Mouse (Mus musculus): ENCODE measurements at regions not wholly inside any gene's neighbourhood (a gene's known extent, or its start where the extent isn't known, plus 50 kb on each side); places are given as distances from the start of the nearest gene placed in this dataset.
A peak's percentile ranks its signal among the peaks of the same experiment; 100 is the strongest.

DNA sequence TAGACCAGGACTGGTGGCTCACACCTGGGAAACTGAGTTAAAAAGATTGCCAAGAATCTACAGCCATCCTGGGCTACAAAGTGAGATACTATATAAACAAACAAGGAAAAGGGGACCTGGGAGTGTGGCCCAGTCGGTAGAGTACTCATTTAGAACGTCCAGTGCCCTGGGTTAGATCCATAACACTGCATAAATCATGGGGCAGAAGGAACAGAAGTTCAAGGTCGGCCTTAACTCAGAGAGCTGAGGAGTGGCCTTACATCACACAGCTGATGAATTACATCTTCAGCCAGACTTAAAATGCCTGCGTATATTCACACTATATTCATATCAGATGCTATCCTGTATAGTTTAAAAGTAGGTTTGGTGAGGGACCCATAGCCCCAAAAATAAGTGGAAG, 78.0 kb upstream of the Thy1 start:
- no peak for DNase-seq (ENCODE audit: extremely low spot score in 1 of 2, low spot score in 2 of 2)
- Histone ChIP-seq H3K4me3 (no peak overlapping the region), H3K27ac (no peak overlapping the region)
- intact Hi-C loops (cut with DNase I), result no loop called here
- TF ChIP-seq CTCF (IDR thresholded peaks at IDR 0.05), result no peak

- Histone ChIP-seq H3K4me3 (no peak overlapping the region), H3K27ac (no peak overlapping the region)
- TF ChIP-seq CTCF (IDR thresholded peaks at IDR 0.05), result no peak
- intact Hi-C loops (cut with DNase I), result no loop called here
- no peak for DNase-seq (ENCODE audit: extremely low spot score in 1 of 2, low spot score in 2 of 2)
Observed at GRCm38 (mm10) chr9:43965811-43966210, 77.4 kb upstream of the Thy1 start.

DNA sequence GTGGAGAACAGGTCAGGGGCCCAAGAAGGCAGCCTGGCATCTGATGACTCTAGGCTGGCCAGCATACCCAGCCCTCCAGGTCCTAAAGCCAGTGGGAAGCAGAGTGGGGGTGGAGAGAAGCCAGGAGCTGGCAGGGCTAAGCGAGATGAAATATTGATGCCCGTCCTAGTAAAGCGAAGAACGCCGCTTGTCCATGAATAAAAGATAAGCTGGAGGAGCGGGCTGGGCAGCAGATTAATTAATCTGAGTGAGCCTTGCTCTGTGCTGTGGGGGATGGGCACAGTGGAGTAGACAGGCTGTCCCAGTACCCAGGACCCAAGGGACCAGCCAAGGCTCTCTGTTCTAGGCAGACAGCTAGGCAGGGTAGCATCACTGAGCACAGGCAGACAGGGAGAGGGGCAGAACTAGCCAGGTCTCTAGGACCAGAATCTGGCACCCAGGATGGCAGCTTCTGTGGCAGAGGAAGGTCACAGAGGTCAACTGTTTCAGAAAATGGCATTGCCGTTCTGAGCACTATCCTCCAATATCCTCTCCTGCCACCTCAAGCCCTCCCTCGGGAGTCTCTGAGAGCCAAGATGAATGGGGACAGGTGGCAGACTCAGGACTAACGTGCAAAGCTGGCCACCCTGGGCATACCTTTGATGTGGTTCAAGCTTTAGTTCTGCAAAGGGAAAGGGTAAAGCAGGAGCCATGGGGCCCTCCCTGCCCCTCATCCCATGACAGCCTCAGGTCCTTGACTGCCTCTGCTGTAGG, 73.0 kb upstream of the Thy1 start:
- Histone ChIP-seq H3K27ac (no peak overlapping the region), H3K4me3 (no peak overlapping the region)
- no peak for TF ChIP-seq CTCF (IDR thresholded peaks at IDR 0.05)
- no peak for DNase-seq (ENCODE audit: extremely low spot score in 1 of 2, low spot score in 2 of 2)
- intact Hi-C loops (cut with DNase I), result loop anchor here (2.0 kb wide), 1 partner anchor 13 kb away; no protein-coding TSS in a partner anchor

- no peak for DNase-seq (ENCODE audit: extremely low spot score in 1 of 2, low spot score in 2 of 2)
- intact Hi-C loops (cut with DNase I), result loop anchor here (2.0 kb wide), 1 partner anchor 14 kb away; no protein-coding TSS in a partner anchor
- no peak for TF ChIP-seq CTCF (IDR thresholded peaks at IDR 0.05)
- no peak overlapping the region for H3K4me3 ChIP-seq
- no peak overlapping the region for H3K27ac ChIP-seq
Observed at GRCm38 (mm10) chr9:43970858-43971257, 72.3 kb upstream of the Thy1 start.

DNA sequence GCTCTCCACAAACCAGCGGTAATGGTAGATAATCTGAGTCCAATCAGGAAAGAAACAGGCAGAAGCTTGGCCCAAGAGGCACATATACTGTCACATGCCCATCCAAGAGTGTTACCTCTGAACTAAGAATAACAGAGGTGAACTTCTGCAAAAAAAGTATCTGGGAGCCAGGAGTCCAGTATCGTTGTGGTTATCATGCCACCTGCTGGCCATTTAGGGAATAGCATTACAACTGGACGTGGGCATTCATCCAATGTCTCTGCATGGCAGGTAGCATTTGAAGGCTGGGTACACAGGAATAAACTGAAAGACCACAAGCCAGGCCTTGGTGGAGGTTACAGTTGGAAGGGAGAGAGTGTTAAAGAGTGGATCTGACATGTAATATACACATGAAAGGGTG, 70.9 kb upstream of the Thy1 start:
- no peak overlapping the region for H3K4me3 ChIP-seq
- peak; percentile 72 to 75 for DNase-seq (ENCODE audit: extremely low spot score in 1 of 2, low spot score in 2 of 2)
- intact Hi-C loops (cut with DNase I), result loop anchor here (1.0 to 2.0 kb wide), 3 partner anchors 52 to 633 kb away; partner anchors contain the start of gene Nectin1
- peak; percentile 94 for TF ChIP-seq CTCF (IDR thresholded peaks at IDR 0.05)
- H3K27ac ChIP-seq, result no peak overlapping the region

- H3K4me3 ChIP-seq, result no peak overlapping the region
- no peak overlapping the region for H3K27ac ChIP-seq
- TF ChIP-seq CTCF (IDR thresholded peaks at IDR 0.05), result no peak
- no peak for DNase-seq (ENCODE audit: extremely low spot score in 1 of 2, low spot score in 2 of 2)
- intact Hi-C loops (cut with DNase I), result no loop called here
Observed at GRCm38 (mm10) chr9:43975405-43975804, 67.8 kb upstream of the Thy1 start.

GRCm38 (mm10) chr9:43976366-43976765, 66.8 kb upstream of the Thy1 start:
- no peak for DNase-seq (ENCODE audit: extremely low spot score in 1 of 2, low spot score in 2 of 2)
- H3K27ac ChIP-seq, result no peak overlapping the region
- intact Hi-C loops (cut with DNase I), result no loop called here
- H3K4me3 ChIP-seq, result no peak overlapping the region
- no peak for TF ChIP-seq CTCF (IDR thresholded peaks at IDR 0.05)

DNA sequence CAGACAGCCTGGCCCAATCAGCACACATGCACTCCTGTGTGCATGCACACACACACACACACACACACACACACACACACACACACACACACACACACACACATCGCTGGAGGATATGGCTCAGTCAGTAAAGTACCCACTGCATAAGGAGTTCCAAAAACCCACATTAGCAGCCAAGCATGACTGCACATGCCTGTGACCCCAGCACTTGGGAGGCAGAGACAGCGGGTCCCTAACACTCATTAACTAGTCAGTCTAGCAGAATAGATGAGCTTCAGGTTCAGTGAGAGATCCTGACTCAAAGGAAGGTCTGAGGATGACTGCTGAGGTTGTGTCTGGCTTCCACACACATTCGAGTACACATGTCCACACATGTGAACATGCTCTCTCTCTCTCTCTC, 65.4 kb upstream of the Thy1 start:
- intact Hi-C loops (cut with DNase I), result no loop called here
- H3K4me3 ChIP-seq, result no peak overlapping the region
- TF ChIP-seq CTCF (IDR thresholded peaks at IDR 0.05), result no peak
- no peak for DNase-seq (ENCODE audit: extremely low spot score in 1 of 2, low spot score in 2 of 2)
- no peak overlapping the region for H3K27ac ChIP-seq

GRCm38 (mm10) chr9:43981376-43981775, 61.8 kb upstream of the Thy1 start:
- TF ChIP-seq CTCF (IDR thresholded peaks at IDR 0.05), result no peak
- Histone ChIP-seq H3K27ac (no peak overlapping the region), H3K4me3 (no peak overlapping the region)
- DNase-seq (ENCODE audit: extremely low spot score in 1 of 2, low spot score in 2 of 2), result no peak
- intact Hi-C loops (cut with DNase I), result loop anchor here (5.0 to 10.0 kb wide), 3 partner anchors 116 to 253 kb away; partner anchors contain the start of gene Cbl

DNA sequence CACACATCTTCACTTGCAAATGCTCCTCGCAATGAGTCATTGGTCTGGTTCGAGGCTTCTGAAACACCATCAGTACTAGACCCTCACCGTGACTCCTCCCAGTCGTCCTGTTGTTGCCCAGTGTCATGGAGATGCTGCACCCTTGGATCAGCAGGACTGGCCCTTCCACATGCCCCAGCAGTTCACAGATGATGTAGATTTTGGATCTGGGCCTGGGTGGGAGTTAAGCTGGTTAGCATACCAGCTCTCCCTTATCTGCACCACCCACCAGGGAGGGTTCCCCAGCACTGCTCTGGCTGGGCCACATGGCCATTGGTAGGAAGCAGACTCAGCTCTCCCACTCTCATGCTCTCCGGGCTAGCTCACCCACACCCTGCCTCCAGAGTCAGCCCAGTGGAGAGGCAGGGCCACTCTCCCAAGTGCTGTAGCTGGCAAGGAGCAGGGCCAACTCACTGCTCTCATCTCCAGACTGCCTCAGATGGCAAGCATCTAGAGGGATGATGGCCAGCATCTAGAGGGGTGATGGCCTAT, 60.8 kb upstream of the Thy1 start:
- no peak for TF ChIP-seq CTCF (IDR thresholded peaks at IDR 0.05)
- Histone ChIP-seq H3K27ac (no peak overlapping the region), H3K4me3 (no peak overlapping the region)
- intact Hi-C loops (cut with DNase I), result loop anchor here (5.0 to 10.0 kb wide), 3 partner anchors 115 to 252 kb away; partner anchors contain the start of gene Cbl
- no peak for DNase-seq (ENCODE audit: extremely low spot score in 1 of 2, low spot score in 2 of 2)

DNA sequence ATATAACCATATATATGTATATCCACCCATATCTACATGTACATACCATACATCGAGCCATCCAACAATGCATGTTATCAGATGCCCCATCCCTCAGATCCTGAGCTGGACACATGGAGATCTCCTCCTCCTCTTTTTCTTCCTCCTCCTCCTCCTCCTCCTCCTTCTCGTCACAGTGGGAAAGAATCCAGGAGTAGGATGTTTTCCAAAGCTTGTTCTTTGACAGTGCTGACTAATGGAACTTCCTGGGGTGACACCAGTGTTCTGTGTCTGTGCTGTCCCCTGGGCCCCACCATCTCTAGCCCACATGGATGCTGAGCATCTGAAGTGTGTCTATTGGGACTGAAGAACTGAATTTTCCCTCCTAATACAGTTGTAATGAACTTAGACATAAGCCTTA, 60.0 kb upstream of the Thy1 start:
- no peak for DNase-seq (ENCODE audit: extremely low spot score in 1 of 2, low spot score in 2 of 2)
- Histone ChIP-seq H3K4me3 (no peak overlapping the region), H3K27ac (no peak overlapping the region)
- intact Hi-C loops (cut with DNase I), result loop anchor here (5.0 to 10.0 kb wide), 3 partner anchors 114 to 252 kb away; partner anchors contain the start of gene Cbl
- TF ChIP-seq CTCF (IDR thresholded peaks at IDR 0.05), result no peak

DNA sequence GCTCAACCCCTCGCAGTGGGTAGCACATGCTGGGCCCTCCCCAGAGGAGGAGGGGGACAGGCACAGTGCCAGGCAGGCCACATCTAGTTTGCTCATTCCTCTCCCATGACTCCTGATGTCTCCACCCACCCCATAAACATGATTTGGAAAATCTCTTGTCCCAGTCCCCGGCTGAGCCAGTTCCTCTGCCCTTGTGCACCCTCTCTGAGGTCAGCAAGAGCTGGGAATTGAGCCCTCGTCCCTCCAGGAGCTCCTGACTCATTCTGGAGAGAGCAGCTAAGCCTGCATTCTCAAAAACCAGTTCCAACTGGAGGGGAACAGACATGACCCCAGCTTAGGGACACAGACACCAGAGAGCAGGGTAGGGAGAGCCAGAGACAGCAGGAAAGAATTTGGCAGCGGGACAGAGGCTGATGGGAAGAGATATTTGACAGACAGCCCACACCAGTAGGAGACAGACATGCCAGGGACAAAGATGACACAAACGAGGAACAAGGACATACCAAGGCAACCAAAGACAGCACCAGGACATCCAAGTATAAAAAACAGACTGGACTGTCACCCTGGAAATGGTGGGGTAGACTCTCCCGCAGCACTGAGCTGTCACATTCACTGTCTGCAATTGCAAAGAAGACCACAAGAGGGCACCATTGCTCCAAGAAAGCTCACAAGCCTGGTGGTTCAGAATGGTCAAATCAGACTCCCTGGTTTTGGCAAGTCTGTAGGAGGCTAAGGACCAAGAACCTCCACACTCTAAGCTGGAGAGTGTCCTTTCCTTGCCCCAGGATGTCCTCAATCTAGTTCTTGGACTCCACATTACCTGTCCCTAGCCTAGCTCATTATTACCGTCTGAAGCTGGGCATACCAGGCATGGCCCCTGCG, 58.8 kb upstream of the Thy1 start:
- TF ChIP-seq CTCF (IDR thresholded peaks at IDR 0.05), result peak; percentile 97

More for the DNA sequence above, 58.8 kb upstream of the Thy1 start:
- DNase-seq (ENCODE audit: extremely low spot score in 1 of 2, low spot score in 2 of 2), result peak; percentile 80 to 90
- Histone ChIP-seq H3K4me3 (no peak overlapping the region), H3K27ac (no peak overlapping the region)
- intact Hi-C loops (cut with DNase I), result loop anchor here (5.0 to 10.0 kb wide), 4 partner anchors 83 to 250 kb away; partner anchors contain the start of genes Cbl and Usp2

Measured in left cerebral cortex, adult 2 months (tissue).